Mouse (Mus musculus): ENCODE data around the gene Olfr283. TPM values are rescaled to one million over a fixed set of nuclear protein-coding genes. Genes with fewer than 3 reads are reported as not detected.

Gene Olfr283
- polyA plus RNA-seq, 1 experiment from 2014 or later: not detected

GRCm38 (mm10) chr15:98402356-98402755 is 21.6 kb upstream of the Olfr283 start:
- Histone ChIP-seq H3K4me3 (no peak overlapping the region), H3K27ac (no peak overlapping the region), H3K9me3 (no peaks in the 10 kb centered on the region; the same call in 1 of the 2 replicates), H3K36me3 (no peaks in the 10 kb centered on the region), H3K27me3 (no peaks in the 10 kb centered on the region), H3K9ac (no peak overlapping the region), H3K4me1 (no peaks in the 10 kb centered on the region), H3K4me2 (no peak overlapping the region)
- ATAC-seq (ENCODE audit: insufficient number of reproducible peaks, insufficient read depth, low FRiP score, low TSS enrichment, low read depth): no peak
- 91% methylated on average over 10 of the region's 10 CpGs for WGBS

GRCm38 (mm10) chr15:98397136-98397535 is 16.4 kb upstream of the Olfr283 start:
- no peaks in the 10 kb centered on the region for H3K4me1 ChIP-seq
- H3K27me3 ChIP-seq: no peaks in the 10 kb centered on the region
- ATAC-seq (ENCODE audit: insufficient number of reproducible peaks, insufficient read depth, low FRiP score, low TSS enrichment, low read depth): no peak
- no peak overlapping the region for H3K9ac ChIP-seq
- H3K36me3 ChIP-seq: no peaks in the 10 kb centered on the region
- H3K9me3 ChIP-seq: peaks cover 7% of the 10 kb centered on the region
- no peak overlapping the region for H3K4me2 ChIP-seq
- no peak overlapping the region for H3K4me3 ChIP-seq
- no peak overlapping the region for H3K27ac ChIP-seq
- 40% methylated on average over 1 of the region's 1 CpGs for WGBS

GRCm38 (mm10) chr15:98391903-98392187 is 11.1 kb upstream of the Olfr283 start:
- peaks cover 7% of the 10 kb centered on the region for H3K9me3 ChIP-seq
- no peaks in the 10 kb centered on the region for H3K4me1 ChIP-seq
- H3K4me2 ChIP-seq: no peak overlapping the region
- ATAC-seq (ENCODE audit: insufficient number of reproducible peaks, insufficient read depth, low FRiP score, low TSS enrichment, low read depth): no peak
- no peak overlapping the region for H3K4me3 ChIP-seq
- no peak overlapping the region for H3K9ac ChIP-seq
- H3K27ac ChIP-seq: no peak overlapping the region
- no peaks in the 10 kb centered on the region for H3K36me3 ChIP-seq
- no peaks in the 10 kb centered on the region for H3K27me3 ChIP-seq
- 33% methylated on average over 2 of the region's 2 CpGs for WGBS

GRCm38 (mm10) chr15:98391081-98391902 is 10.5 kb upstream of the Olfr283 start:
- Histone ChIP-seq H3K27me3 (no peaks in the 10 kb centered on the region), H3K9ac (no peak overlapping the region), H3K4me2 (no peak overlapping the region), H3K9me3 (peaks cover 7% of the 10 kb centered on the region), H3K4me3 (no peak overlapping the region), H3K27ac (no peak overlapping the region), H3K4me1 (no peaks in the 10 kb centered on the region), H3K36me3 (no peaks in the 10 kb centered on the region)
- WGBS: 64% methylated on average over 10 of the region's 10 CpGs
- ATAC-seq (ENCODE audit: insufficient number of reproducible peaks, insufficient read depth, low FRiP score, low TSS enrichment, low read depth): no peak

- no peak overlapping the region for H3K9ac ChIP-seq
- no peak overlapping the region for H3K4me3 ChIP-seq
- no peak for ATAC-seq (ENCODE audit: insufficient number of reproducible peaks, insufficient read depth, low FRiP score, low TSS enrichment, low read depth)
- H3K4me1 ChIP-seq: no peaks in the 10 kb centered on the region
- H3K27me3 ChIP-seq: no peaks in the 10 kb centered on the region
- no peak overlapping the region for H3K4me2 ChIP-seq
- H3K9me3 ChIP-seq: peaks cover 2% of the 10 kb centered on the region
- no peaks in the 10 kb centered on the region for H3K36me3 ChIP-seq
- no peak overlapping the region for H3K27ac ChIP-seq
- 24% methylated on average over 7 of the region's 7 CpGs for WGBS
These were observed 9.1 kb upstream of the Olfr283 start for GRCm38 (mm10) chr15:98389796-98390195.

- H3K9me3 ChIP-seq: no peaks in the 10 kb centered on the region
- ATAC-seq (ENCODE audit: insufficient number of reproducible peaks, insufficient read depth, low FRiP score, low TSS enrichment, low read depth): no peak
- no peak overlapping the region for H3K4me3 ChIP-seq
- no peaks in the 10 kb centered on the region for H3K27me3 ChIP-seq
- H3K4me1 ChIP-seq: no peaks in the 10 kb centered on the region
- H3K4me2 ChIP-seq: no peak overlapping the region
- H3K27ac ChIP-seq: no peak overlapping the region
- 77% methylated on average over 2 of the region's 2 CpGs for WGBS
- H3K9ac ChIP-seq: no peak overlapping the region
- H3K36me3 ChIP-seq: no peaks in the 10 kb centered on the region
These were observed 6.9 kb upstream of the Olfr283 start for GRCm38 (mm10) chr15:98387621-98388020.

- Histone ChIP-seq H3K4me3 (no peak overlapping the region), H3K9me3 (no peaks in the 10 kb centered on the region), H3K27me3 (no peaks in the 10 kb centered on the region), H3K27ac (no peak overlapping the region), H3K9ac (no peak overlapping the region), H3K4me2 (no peak overlapping the region), H3K36me3 (no peaks in the 10 kb centered on the region), H3K4me1 (no peaks in the 10 kb centered on the region)
- no peak for ATAC-seq (ENCODE audit: insufficient number of reproducible peaks, insufficient read depth, low FRiP score, low TSS enrichment, low read depth)
- WGBS: 90% methylated on average over 13 of the region's 13 CpGs
These were observed 2.5 kb downstream of the Olfr283 start for GRCm38 (mm10) chr15:98378209-98378608.

- H3K36me3 ChIP-seq: no peaks in the 10 kb centered on the region
- H3K4me3 ChIP-seq: no peak within 1 kb of the TSS
- no peak within 1 kb of the TSS for H3K4me2 ChIP-seq
- 0 out of 2 replicates have a peak, but pooled peaks cover 3% of the 10 kb centered on the region for H3K4me1 ChIP-seq
- no peak within 1 kb of the TSS for H3K27ac ChIP-seq
- no peak within 1 kb of the TSS for H3K9ac ChIP-seq
- no peaks in the 10 kb centered on the region for H3K27me3 ChIP-seq
- 86% methylated on average over 8 of the region's 8 CpGs for WGBS
- ATAC-seq (ENCODE audit: insufficient number of reproducible peaks, insufficient read depth, low FRiP score, low TSS enrichment, low read depth): no peak
- H3K9me3 ChIP-seq: no peaks in the 10 kb centered on the region
These were observed 39.9 kb downstream of the Olfr283 start, which contains the start of gene Olfr284 for GRCm38 (mm10) chr15:98340887-98341286. Gene Olfr284, minus strand, starts transcription at chr15:98340987.

Other genes with a start within 250 kb of the Olfr283 start
- gene Asb8, start 215.3 kb downstream of the Olfr283 start, polyA plus RNA-seq (2015; fragmentation: Nextera tagmentation; extraction: Ambion mirVana): 49.2 and 55.3 TPM in 2 replicates
- gene Ccdc184, start 213.8 kb downstream of the Olfr283 start, polyA plus RNA-seq (2015; fragmentation: Nextera tagmentation; extraction: Ambion mirVana): 1.1 and 1.9 TPM in 2 replicates
- not detected in 2 replicates for gene Olfr288, start 185.4 kb downstream of the Olfr283 start, polyA plus RNA-seq (2015; fragmentation: Nextera tagmentation; extraction: Ambion mirVana)
- gene Gm44579, start 160.0 kb downstream of the Olfr283 start, polyA plus RNA-seq (2015; fragmentation: Nextera tagmentation; extraction: Ambion mirVana): not detected in 2 replicates
- not detected in 2 replicates for gene Olfr287, start 159.9 kb downstream of the Olfr283 start, polyA plus RNA-seq (2015; fragmentation: Nextera tagmentation; extraction: Ambion mirVana)
- not detected in 2 replicates for gene Olfr286, start 146.5 kb downstream of the Olfr283 start, polyA plus RNA-seq (2015; fragmentation: Nextera tagmentation; extraction: Ambion mirVana)
- not detected in 2 replicates for gene H1fnt, start 123.7 kb downstream of the Olfr283 start, polyA plus RNA-seq (2015; fragmentation: Nextera tagmentation; extraction: Ambion mirVana)
- gene Zfp641, start 84.8 kb downstream of the Olfr283 start, polyA plus RNA-seq (2015; fragmentation: Nextera tagmentation; extraction: Ambion mirVana): 0.90 and 1.4 TPM in 2 replicates
- not detected in 2 replicates for gene Olfr285, start 63.6 kb downstream of the Olfr283 start, polyA plus RNA-seq (2015; fragmentation: Nextera tagmentation; extraction: Ambion mirVana)
- gene Olfr284, start 40.0 kb downstream of the Olfr283 start, polyA plus RNA-seq (2015; fragmentation: Nextera tagmentation; extraction: Ambion mirVana): 0.22 and 0.59 TPM in 2 replicates
- gene Olfr282, start 50.3 kb upstream of the Olfr283 start, polyA plus RNA-seq (2015; fragmentation: Nextera tagmentation; extraction: Ambion mirVana): not detected in 2 replicates
- gene Olfr281, start 71.6 kb upstream of the Olfr283 start, polyA plus RNA-seq (2015; fragmentation: Nextera tagmentation; extraction: Ambion mirVana): 0.22 TPM in 1 of 2 replicates, not detected in the other
- not detected in 2 replicates for gene OR5BS1P, start 89.0 kb upstream of the Olfr283 start, polyA plus RNA-seq (2015; fragmentation: Nextera tagmentation; extraction: Ambion mirVana)
- not detected in 2 replicates for gene Lalba, start 101.8 kb upstream of the Olfr283 start, polyA plus RNA-seq (2015; fragmentation: Nextera tagmentation; extraction: Ambion mirVana)
- not detected in 2 replicates for gene Olfr279, start 111.5 kb upstream of the Olfr283 start, polyA plus RNA-seq (2015; fragmentation: Nextera tagmentation; extraction: Ambion mirVana)
- gene Kansl2, start 153.3 kb upstream of the Olfr283 start, polyA plus RNA-seq (2015; fragmentation: Nextera tagmentation; extraction: Ambion mirVana): 139 and 142 TPM in 2 replicates
- 63.1 and 66.2 TPM in 2 replicates for gene Ccnt1, start 190.0 kb upstream of the Olfr283 start, polyA plus RNA-seq (2015; fragmentation: Nextera tagmentation; extraction: Ambion mirVana)
- gene 4930415O20Rik, start 190.1 kb upstream of the Olfr283 start, polyA plus RNA-seq (2015; fragmentation: Nextera tagmentation; extraction: Ambion mirVana): not detected in 2 replicates
- 11.7 and 19.5 TPM in 2 replicates for gene Adcy6, start 229.1 kb upstream of the Olfr283 start, polyA plus RNA-seq (2015; fragmentation: Nextera tagmentation; extraction: Ambion mirVana)
- 55.6 and 55.7 TPM in 2 replicates for gene Cacnb3, start 249.9 kb upstream of the Olfr283 start, polyA plus RNA-seq (2015; fragmentation: Nextera tagmentation; extraction: Ambion mirVana)

All from embryonic facial prominence, embryonic 13.5 days (tissue).